Mouse (Mus musculus) left cerebral cortex, adult 2 months (tissue): ENCODE measurements around the gene Dok7. TPM values are rescaled to one million over a fixed set of nuclear protein-coding genes. Genes with fewer than 3 reads are reported as not detected.

Experiments used
- DNase-seq, 2 experiments: peaks; one replicate each; pipeline ENCODE4 v3.0.0; 2021 to 2022; ENCODE audit warnings: low spot score in 2 of 2, mixed read lengths in 1 of 2; ENCODE audit errors: extremely low spot score in 1 of 2
- H3K27ac ChIP-seq: fragments of 200-600 bp; 2 replicates; pipeline ENCODE4 v1.8.1; 2022
- H3K4me3 ChIP-seq: fragments of 200-600 bp; 2 replicates; pipeline ENCODE4 v1.8.1; 2022
- CTCF ChIP-seq: fragments of 200-600 bp; IDR thresholded peaks from 2 replicates; pipeline ENCODE4 v1.8.1; 2022; ENCODE audit warnings: antibody characterized with exemption, mild to moderate bottlenecking, moderate library complexity
- intact Hi-C: fragments of 180-260 bp; cut with DNase I; formaldehyde crosslinking; loops from one replicate; pipeline ENCODE4 v1.15.1; 2025
- total RNA-seq, 2 experiments: library from RNA; stranded (reverse); gene quantifications; 2 replicates each; pipeline ENCODE4 v1.2.3; 2021

The Dok7 gene
- total RNA-seq, 2 experiments from 2014 or later = 22.3 to 26.0 TPM

DNA sequence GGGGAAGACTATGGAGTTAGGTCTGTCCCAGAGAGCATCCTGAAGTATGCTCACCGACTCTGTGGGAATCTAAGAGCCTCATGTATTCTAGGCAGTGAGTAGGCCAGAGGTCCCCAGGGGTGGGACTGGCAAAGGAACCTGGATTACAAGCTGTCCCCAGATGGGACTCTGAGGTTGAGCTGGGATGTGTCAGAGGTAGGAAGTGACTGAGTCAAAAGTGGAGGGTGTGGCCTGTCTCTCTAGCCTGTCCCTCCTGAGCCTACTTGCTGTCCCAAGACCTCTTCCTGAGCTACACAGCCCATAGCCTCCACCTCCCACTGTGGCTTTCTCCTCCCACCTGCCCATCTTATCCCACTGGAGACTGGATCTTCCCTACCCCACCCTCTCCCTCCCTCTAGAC lies 1.6 kb downstream of the Dok7 start:
- peak overlapping the region; percentile 57 for H3K4me3 ChIP-seq
- TF ChIP-seq CTCF = no peak
- DNase-seq = no peak
- H3K27ac ChIP-seq = peak overlapping the region; percentile 45; the same call in 1 of the 2 replicates
- intact Hi-C loops = loop anchor here (5.0 kb wide), 1 partner anchor 79 kb away; no protein-coding TSS in a partner anchor

GRCm38 (mm10) chr5:35060098-35060497 lies 3.5 kb downstream of the Dok7 start:
- DNase-seq = no peak
- intact Hi-C loops = no loop called here
- Histone ChIP-seq H3K27ac (no peak overlapping the region), H3K4me3 (no peak overlapping the region)
- no peak for TF ChIP-seq CTCF

GRCm38 (mm10) chr5:35069841-35070240 lies 13.3 kb downstream of the Dok7 start:
- DNase-seq = no peak
- TF ChIP-seq CTCF = no peak
- intact Hi-C loops = no loop called here
- Histone ChIP-seq H3K4me3 (no peak overlapping the region), H3K27ac (no peak overlapping the region)

DNA sequence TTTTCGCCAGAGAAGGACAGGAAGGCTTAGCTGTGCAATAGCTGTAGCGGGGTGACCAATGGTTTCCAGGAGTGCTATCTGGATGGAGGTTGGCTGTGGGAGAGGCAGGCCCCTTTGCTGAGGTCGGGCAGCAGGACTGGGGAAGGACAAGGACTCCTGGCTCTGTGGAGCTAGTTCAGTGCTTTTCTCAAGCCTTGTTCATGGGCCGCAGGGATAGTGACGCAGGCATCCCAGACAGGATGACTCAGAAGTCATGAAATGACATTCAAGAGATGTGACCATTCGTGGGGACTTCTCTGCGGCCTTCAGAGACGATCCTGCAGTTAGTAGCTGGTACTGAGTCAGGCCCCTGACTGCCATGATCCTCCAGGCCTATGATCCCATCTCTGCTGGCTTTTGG lies 13.7 kb downstream of the Dok7 start:
- intact Hi-C loops = no loop called here
- TF ChIP-seq CTCF = no peak

DNA sequence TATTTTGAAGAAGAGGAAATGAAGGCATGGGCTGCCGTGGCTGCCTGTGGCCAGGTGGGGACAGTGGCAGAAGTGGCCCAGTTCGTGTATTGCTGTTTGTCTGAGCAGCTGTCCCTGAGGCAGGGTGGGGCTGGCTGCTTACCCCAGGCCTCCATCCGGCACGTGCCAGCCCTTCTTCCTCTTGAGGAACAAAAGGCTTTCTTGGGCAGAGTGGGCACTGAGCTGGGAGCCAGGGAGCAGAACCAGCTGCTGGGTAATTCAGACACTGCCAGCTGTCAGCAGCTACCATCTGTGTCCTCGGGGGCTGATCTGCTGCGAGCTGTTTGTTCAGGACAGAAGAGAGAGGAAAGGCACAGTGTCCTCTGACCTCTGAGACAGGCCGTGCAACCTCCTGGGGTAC lies 14.4 kb downstream of the Dok7 start:
- Histone ChIP-seq H3K4me3 (no peak overlapping the region), H3K27ac (no peak overlapping the region)
- intact Hi-C loops = no loop called here
- TF ChIP-seq CTCF = no peak
- no peak for DNase-seq

More for the DNA sequence above, 13.7 kb downstream of the Dok7 start:
- Histone ChIP-seq H3K4me3 (no peak overlapping the region), H3K27ac (no peak overlapping the region)
- no peak for DNase-seq

GRCm38 (mm10) chr5:35071855-35072254 lies 15.3 kb downstream of the Dok7 start:
- intact Hi-C loops = no loop called here

GRCm38 (mm10) chr5:35073235-35073634 lies 16.7 kb downstream of the Dok7 start:
- intact Hi-C loops = no loop called here
- TF ChIP-seq CTCF = no peak
- no peak for DNase-seq
- Histone ChIP-seq H3K4me3 (no peak overlapping the region), H3K27ac (no peak overlapping the region)

More at GRCm38 (mm10) chr5:35071855-35072254, 15.3 kb downstream of the Dok7 start:
- TF ChIP-seq CTCF = no peak
- DNase-seq = no peak
- Histone ChIP-seq H3K27ac (no peak overlapping the region), H3K4me3 (no peak overlapping the region)

DNA sequence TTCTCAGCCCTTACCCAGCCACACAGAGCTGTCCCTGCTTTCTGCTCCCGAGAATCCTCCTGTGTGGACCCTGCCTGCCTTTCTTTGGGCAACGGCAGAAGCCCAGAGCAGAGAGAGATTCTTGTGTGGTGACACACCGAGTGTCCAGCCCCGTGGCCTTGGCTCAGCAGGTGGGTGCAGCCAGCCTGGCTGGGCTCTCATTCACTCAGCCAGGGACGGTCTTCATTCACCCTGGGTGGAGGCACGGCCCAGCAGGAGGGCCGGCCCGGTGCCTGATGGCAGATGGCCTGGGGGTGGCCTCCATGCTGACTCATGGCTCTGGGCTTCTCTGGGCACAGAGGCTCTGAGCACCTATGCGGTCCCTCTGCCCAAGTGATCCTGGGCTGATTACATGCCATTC lies 17.4 kb downstream of the Dok7 start:
- Histone ChIP-seq H3K27ac (no peak overlapping the region), H3K4me3 (no peak overlapping the region)
- intact Hi-C loops = no loop called here
- no peak for TF ChIP-seq CTCF
- DNase-seq = peak in 1 of 2 experiments; percentile 32

DNA sequence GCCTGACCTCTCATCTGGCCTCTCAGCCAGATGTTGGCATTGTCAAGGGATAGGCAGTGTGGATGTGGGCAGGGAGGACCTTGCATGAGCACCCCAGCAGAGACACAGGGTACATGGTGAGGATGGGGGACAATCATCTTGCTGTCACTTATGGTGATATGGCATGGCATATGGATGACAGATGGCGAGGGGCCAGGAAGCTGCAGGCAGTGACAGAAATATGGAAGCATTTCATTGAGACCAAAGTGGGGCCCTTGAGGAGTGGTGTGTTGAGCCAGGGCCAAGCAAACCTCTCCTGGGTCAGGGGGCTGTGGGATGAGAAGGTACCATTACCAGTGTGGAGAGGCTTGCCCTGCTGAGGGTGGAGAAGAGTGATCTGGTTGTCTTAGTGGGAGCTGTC lies 19.8 kb downstream of the Dok7 start:
- H3K4me3 ChIP-seq = no peak overlapping the region
- DNase-seq = no peak
- intact Hi-C loops = no loop called here
- H3K27ac ChIP-seq = no peak overlapping the region
- TF ChIP-seq CTCF = no peak

DNA sequence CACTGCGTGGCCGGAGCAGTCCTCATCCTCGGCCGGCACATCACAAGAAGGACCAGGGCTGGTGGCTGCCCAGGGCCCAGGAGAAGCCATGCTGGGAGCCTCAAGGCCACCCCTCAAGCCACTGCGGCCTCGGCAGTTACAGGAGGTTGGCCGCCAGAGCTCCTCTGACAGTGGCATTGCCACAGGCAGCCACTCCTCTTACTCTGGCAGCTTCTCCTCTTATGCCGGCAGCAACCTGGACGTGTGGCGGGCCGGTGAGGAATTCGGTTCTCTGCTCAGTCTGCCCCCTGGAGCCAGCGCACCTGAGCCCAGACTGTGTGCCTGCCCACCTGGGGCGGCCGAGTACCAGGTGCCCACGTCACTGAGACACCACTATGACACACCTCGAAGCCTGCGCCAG lies 22.5 kb downstream of the Dok7 start:
- no peak overlapping the region for H3K27ac ChIP-seq
- intact Hi-C loops = no loop called here
- DNase-seq = no peak
- TF ChIP-seq CTCF = no peak
- no peak overlapping the region for H3K4me3 ChIP-seq

- intact Hi-C loops = no loop called here
Measured at GRCm38 (mm10) chr5:35084913-35085312, 28.3 kb downstream of the Dok7 start.

GRCm38 (mm10) chr5:35088785-35089613 lies 32.4 kb downstream of the Dok7 start:
- H3K4me3 ChIP-seq = no peak overlapping the region
- H3K27ac ChIP-seq = no peak overlapping the region
- peak; percentile 56 to 67 for DNase-seq
- TF ChIP-seq CTCF = peak; percentile 74
- intact Hi-C loops = no loop called here

More at GRCm38 (mm10) chr5:35084913-35085312, 28.3 kb downstream of the Dok7 start:
- Histone ChIP-seq H3K4me3 (no peak overlapping the region), H3K27ac (no peak overlapping the region)
- TF ChIP-seq CTCF = no peak
- DNase-seq = no peak

- no peak for DNase-seq
- intact Hi-C loops = no loop called here
- Histone ChIP-seq H3K4me3 (no peak overlapping the region), H3K27ac (no peak overlapping the region)
- TF ChIP-seq CTCF = no peak
Measured at GRCm38 (mm10) chr5:35089614-35089963, 33.0 kb downstream of the Dok7 start.
